Mouse (Mus musculus) monocyte, adult 5-6 weeks (primary cell): ENCODE results near the gene Cxxc4. TPM values are rescaled to one million over a fixed set of nuclear protein-coding genes. Genes with fewer than 3 reads are reported as not detected.

Experiments used
- ATAC-seq: fragments of 153-309, 156-312 bp; replicated peaks from 2 replicates; pipeline ENCODE4 v1.8.0; 2017; ENCODE audit warnings: mild to moderate bottlenecking; ENCODE audit not compliant: low TSS enrichment, insufficient number of reproducible peaks, severe bottlenecking, poor library complexity, low FRiP score
- total RNA-seq: library from RNA; stranded (forward); fragments of 200-1000, 200-491, 200-594 nt; gene quantifications from 3 replicates; pipeline ENCODE4 v1.2.3, GENCODE M21; 2017

Gene Cxxc4
- total RNA-seq, 1 experiment from 2014 or later, result not detected

DNA sequence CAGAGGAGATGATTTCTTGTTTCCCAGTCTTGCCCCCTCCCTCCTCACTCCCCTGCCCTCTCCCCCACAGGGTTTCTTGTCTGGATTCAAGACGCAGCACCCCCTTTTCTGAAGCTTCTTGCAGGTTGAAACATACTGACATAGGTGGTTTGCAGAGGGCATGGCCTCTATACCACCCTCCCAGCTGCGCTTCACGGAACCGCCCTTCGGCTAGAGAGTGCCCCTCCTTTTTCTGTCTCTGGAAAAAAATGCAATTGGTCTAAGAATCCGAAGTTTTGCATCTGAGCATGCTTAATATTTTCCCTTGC is 4.4 kb downstream of the Cxxc4 start:
- ATAC-seq, result no peak

DNA sequence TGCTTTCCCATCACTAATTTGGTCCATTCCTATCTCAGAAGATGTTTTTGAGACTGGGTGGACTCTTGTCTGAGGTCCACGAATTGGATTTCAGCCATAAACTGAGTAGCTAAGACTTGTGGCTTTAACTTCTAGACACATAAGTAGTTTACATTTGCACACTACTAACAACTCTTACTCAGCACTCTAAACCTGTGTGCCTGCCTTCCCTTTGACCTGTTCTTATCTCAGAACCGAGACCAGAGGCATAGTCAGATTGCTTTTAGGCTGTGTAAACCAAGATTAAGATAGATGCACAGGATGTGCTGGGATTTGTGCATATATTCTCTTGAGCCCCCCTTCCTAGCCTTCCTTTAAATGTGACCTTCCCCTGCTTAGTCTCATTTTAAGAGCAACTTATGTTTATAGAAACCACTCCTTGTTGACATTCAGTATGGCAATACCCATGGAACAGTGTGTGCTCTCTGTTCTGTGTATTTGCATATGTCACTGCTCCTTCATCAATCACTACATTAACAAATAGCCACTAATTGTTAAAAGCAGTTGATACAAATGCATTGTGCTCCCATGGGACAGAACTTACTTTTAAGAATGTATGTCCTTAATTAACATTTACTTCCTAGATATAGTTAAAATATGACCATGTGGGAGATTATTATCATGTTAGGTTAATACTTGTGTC is 7.0 kb downstream of the Cxxc4 start:
- no peak for ATAC-seq

DNA sequence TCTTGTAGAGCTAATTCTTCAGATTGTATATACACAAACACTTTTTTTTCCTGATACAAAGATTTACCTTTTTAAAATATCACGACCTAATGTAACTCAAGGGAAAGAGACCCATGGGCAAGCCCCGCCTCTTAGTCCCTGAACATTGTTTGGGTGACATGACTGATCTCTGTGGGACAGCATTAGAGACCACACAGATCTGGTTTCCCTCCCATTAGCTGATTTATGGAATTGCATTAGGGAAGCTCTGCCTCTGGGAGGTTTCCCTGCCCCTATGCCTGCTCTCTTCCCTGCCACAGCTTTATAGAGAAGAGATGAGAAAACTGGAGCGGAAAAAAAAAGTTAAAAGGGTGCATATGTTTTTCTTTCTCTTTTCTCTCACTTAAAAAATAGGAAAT is 7.6 kb downstream of the Cxxc4 start:
- ATAC-seq, result no peak

DNA sequence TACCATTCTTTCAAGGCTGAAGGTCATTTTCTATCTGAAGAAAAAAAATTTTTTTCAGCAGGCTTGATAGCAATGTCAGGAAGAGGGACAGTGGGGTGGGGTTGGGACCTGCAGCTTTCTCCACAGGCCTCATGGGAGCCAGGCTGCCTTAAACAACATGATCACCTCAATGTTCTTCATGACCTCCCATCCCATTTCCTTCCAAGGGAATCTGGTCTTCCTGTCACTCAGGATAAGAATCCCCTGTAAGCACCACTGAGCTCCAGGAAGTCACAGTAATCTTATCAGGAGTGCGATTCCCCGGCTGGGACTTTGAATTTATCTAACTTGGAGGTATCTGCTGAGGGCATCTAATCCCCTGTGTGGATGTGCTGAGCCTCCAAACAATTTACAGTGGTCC is 17.9 kb downstream of the Cxxc4 start:
- no peak for ATAC-seq

DNA sequence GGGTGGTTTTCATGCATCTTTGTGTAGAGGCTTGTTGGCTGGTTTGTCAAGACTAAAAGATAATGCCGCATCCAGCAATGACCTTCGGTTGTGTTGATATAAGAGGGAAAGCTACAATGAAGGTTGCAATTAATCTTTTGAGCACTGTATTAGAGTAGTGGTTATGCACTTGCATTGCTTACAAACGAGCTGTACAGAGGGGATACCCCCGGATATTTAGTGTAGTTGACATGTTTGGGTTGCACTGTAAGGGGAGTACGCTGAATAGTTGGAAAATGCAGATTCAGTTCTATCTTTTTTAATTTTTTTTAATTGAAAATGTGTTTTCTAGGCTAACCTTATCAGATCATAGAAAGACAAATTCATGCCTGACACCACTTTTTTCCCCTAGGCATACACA is 22.4 kb downstream of the Cxxc4 start:
- no peak for ATAC-seq

DNA sequence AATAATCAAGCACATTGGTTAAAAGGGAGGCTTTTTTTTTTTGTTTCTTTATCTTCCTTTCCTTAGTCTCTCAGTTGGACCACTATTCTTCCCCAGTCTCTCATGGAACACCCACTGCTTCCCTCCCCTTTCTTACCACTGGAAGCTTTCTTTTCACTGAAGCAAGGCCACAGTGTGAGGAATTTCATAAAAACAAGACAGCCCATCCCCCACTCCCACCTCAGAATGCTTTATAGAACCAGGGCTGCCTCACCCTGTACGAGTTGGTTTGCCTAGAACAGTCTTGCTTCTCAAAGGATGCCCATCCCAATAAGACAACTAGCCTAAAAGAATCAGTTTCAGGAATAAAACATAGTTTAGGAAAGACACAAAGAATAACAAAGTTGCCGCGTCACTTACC is 23.0 kb downstream of the Cxxc4 start:
- ATAC-seq, result no peak

DNA sequence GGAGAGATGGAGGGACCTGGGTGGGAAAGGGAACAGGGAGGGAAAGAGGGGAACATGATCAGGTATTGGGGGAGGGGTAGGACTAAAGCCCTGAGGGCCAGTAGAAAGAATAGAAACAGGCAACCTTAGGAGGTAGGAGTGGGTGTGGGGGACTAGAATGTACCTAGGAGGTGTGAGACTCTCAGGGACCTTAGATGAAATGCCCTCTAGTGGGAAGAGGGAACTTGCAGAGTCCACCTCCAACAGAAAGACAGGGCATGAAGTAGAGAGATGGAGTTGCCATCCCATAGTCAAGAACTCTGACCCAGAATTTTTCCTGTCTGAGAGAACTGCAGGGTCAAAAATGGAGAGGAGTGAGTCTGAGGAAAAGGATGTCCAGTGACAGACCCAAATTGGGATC is 43.4 kb downstream of the Cxxc4 start:
- no peak for ATAC-seq

DNA sequence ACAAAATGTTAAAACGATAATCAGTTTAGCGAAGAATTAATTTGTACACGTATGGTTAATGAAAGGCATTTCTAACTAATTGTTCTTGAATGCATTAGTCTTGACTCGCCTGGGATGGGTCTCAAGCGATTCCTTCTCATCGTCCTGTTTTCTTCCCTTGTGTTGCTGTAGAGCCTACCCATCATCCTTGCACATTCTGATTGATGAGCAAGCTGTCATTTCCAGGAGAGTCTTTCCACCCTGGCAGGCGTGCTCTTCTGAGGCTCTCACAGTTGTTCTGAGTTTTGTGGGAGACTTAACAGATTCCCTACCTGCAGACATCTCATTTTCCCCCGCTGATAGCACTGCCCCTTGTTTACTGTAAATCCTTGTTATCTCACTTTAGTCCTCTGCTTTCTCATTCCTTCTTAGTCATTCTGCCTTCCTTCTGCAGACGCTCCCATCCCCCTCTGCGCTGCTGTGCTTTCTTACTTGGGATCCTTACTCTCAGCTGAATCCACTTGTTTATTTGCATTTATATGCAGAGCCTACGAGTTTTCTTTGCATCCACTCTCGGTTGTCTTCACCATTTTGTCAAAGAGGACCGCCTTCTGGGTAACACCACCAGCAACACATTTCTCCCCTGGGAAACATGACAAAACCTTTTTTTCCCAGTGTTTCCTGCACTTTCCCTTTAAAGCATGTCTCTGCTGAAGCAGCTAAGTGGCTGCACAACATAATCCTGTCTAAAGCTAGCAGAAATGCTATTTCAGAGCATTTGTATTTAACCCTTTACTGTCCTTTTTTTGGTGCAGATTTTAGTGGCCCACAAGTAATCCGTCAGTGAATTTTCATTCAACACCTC is 45.5 kb downstream of the Cxxc4 start:
- ATAC-seq, result no peak

DNA sequence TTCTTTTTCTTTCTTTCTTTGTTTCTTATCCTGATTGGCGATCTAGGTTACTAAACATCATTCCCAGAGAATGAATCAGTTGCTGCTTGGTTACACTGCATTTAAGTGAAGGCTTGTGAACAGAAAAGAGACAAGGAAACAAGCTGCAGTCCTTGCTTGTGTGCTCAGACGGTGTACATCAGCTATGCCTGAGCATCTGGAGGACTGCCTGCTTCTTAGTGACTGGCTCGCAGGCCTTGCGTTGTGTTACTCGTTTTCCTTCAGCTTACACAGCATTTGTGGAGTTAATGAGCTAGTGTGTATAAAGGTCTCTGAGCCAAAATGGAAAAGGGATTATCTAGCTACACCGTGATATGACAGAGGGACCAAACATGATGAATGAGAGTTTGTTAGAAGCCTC is 58.9 kb downstream of the Cxxc4 start:
- ATAC-seq, result no peak

DNA sequence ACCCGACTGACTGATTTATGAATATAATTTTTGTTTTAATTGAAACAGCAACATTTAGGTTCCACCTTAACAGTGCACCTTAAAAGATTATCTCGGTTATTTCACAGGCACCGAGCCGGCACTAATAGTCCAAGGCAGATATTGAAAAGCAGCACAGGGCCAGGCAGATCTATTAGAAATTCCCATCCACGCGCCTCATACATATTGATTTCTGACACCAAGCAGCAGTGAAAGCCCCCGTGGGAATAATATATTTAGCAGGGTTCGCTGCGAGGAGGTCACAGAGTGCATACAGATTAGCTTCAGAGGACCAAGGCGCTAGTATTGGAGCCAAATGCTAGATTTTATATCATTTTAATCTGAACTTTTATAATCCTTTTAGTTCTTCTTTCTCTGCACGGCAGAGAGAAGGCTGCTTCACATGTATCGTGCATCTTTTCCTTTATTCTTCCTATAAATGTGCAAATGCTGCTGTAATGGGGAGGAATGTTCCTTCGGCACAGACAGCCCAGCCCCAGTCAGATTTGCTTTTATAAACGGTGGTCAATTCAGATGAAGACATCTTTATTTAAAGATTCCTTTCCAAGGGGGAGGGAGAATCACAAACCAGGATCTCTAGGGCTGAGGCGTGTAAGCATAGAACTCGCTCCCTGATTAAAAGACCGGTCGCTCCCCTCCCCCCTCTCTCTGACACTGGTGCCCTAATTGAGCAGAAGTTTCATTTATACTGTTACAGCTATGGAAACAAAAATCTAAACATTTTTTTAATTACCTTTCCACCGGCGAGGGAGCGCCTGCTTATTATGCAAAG is 66.6 kb downstream of the Cxxc4 start:
- no peak for ATAC-seq

DNA sequence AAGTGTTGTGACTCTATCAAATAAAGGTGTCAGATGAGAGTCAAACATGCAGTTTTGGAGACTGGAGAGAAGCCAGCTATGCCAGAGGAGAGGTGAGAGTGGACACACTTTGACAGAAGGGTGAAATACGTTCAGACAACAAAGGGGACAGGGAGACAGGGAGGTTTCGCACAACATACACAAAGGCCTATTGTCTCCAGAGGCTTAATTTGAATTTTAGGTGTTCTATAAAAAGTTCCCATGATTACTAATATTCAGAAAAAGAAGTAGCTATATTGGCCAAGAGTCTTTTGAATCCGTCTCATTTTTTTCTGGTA is 67.2 kb downstream of the Cxxc4 start:
- ATAC-seq, result no peak

DNA sequence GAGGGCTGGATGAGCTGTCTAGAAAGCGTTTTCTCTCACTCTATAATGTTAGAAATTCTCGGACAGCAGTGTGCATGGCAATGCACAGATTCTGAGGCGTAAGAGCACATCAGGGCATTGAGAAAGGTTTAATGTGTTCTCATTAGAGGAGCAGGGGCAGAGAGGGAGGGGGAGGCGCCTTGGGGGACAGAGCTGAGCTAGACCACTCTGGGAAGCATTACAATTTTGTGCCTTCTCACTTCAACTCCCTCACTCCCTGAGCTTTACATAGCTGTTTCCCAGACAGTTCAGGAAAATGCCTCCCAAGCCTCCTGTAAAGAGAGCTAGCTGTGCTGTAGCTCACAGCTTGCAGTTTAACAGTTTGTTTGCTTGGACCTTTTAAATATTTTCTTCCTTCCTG is 70.2 kb downstream of the Cxxc4 start:
- no peak for ATAC-seq

DNA sequence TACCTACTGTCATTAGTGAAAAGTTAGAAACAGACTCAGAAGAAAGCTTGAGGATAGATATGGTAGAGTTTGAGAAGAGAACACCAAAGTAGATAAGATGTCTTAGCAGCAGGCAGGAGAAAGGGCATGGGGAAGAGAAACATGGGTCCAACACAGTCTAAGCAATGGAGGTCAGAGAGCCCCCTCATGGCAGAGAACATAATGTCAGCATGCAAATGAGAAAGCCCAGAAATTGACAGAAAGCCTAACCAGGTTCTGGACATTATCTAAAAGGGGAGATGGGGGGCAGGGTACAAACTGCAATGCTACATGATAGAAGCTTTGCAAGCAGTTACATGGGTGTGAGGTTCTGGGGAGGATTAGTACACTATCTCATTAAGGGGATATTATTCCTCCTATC is 71.5 kb downstream of the Cxxc4 start:
- no peak for ATAC-seq
